Mouse (Mus musculus) kidney, embryonic 14.5 days (tissue): ENCODE measurements at regions not wholly inside any gene's neighbourhood (a gene's known extent, or its start where the extent isn't known, plus 50 kb on each side); places are given as distances from the start of the nearest gene placed in this dataset.

Experiments used
- ATAC-seq: fragments of 200-750 bp; cut with Nextera tagmentation; 2 replicates; pipeline ENCODE4 v1.8.0; 2017; ENCODE audit warnings: moderate number of reproducible peaks, mild to moderate bottlenecking, moderate TSS enrichment, moderate library complexity; ENCODE audit not compliant: low FRiP score, low TSS enrichment
- H3K27ac ChIP-seq: fragments of 300-500 bp; sonication (generic); 2 replicates; pipeline ENCODE4 v1.5.1; 2014; ENCODE audit warnings: low read depth, mild to moderate bottlenecking, low read length, moderate library complexity, mixed read lengths
- H3K27me3 ChIP-seq: fragments of 300-500 bp; sonication (generic); 2 replicates; pipeline ENCODE4 v1.6.1; 2014; ENCODE audit warnings: mild to moderate bottlenecking, low read length; ENCODE audit not compliant: control insufficient read depth, insufficient read depth
- H3K36me3 ChIP-seq: fragments of 300-500 bp; sonication (generic); 2 replicates; pipeline ENCODE4 v1.6.1; 2014; ENCODE audit warnings: low read length, mixed read lengths; ENCODE audit not compliant: control insufficient read depth, insufficient read depth
- H3K4me1 ChIP-seq: fragments of 300-500 bp; sonication (generic); 2 replicates; pipeline ENCODE4 v1.6.1; 2014; ENCODE audit warnings: low read length, mixed read lengths; ENCODE audit not compliant: control insufficient read depth, insufficient read depth
- H3K4me2 ChIP-seq: fragments of 300-500 bp; sonication (generic); replicated peaks from 2 replicates; pipeline ENCODE4 v1.6.1; 2014; ENCODE audit warnings: low read depth, mild to moderate bottlenecking, low read length
- H3K4me3 ChIP-seq: fragments of 300-500 bp; sonication (generic); 2 replicates; pipeline ENCODE4 v1.5.1; 2014; ENCODE audit warnings: mild to moderate bottlenecking, low read length
- H3K9ac ChIP-seq: fragments of 300-500 bp; sonication (generic); 2 replicates; pipeline ENCODE4 v1.6.1; 2014; ENCODE audit warnings: low read depth, mild to moderate bottlenecking, low read length, moderate library complexity
- H3K9me3 ChIP-seq: fragments of 300-500 bp; sonication (generic); 2 replicates; pipeline ENCODE4 v1.6.1; 2016; ENCODE audit warnings: low read length; ENCODE audit not compliant: control insufficient read depth
- WGBS: fragments of 180-500 bp; shearing (Covaris S2); extraction: QIAGEN DNeasy Blood & Tissue Kit; methylation state at CpG from one replicate; pipeline ENCODE4 v1.1.7; 2014; 5-methylcytosine and 5-hydroxymethylcytosine counted together

GRCm38 (mm10) chr1:77128411-77128810 lies 386.5 kb downstream of the Epha4 start:
- no peak overlapping the region for H3K4me3 ChIP-seq
- no peak overlapping the region for H3K27ac ChIP-seq
- no peaks in the 10 kb centered on the region for H3K27me3 ChIP-seq
- no peaks in the 10 kb centered on the region for H3K9me3 ChIP-seq
- no peak overlapping the region for H3K9ac ChIP-seq
- no peak overlapping the region for H3K4me2 ChIP-seq
- WGBS = 61% methylated on average over 3 of the region's 3 CpGs
- ATAC-seq = no peak
- no peaks in the 10 kb centered on the region for H3K4me1 ChIP-seq
- H3K36me3 ChIP-seq = no peaks in the 10 kb centered on the region

GRCm38 (mm10) chr1:77137663-77138062 lies 377.2 kb downstream of the Epha4 start:
- Histone ChIP-seq H3K4me2 (no peak overlapping the region), H3K4me1 (no peaks in the 10 kb centered on the region), H3K27me3 (no peaks in the 10 kb centered on the region), H3K27ac (no peak overlapping the region), H3K36me3 (no peaks in the 10 kb centered on the region), H3K9ac (no peak overlapping the region), H3K9me3 (no peaks in the 10 kb centered on the region), H3K4me3 (no peak overlapping the region)
- WGBS = 34% methylated on average over 6 of the region's 6 CpGs
- no peak for ATAC-seq

- no peak overlapping the region for H3K27ac ChIP-seq
- no peaks in the 10 kb centered on the region for H3K36me3 ChIP-seq
- no peaks in the 10 kb centered on the region for H3K4me1 ChIP-seq
- no peaks in the 10 kb centered on the region for H3K9me3 ChIP-seq
- no peak overlapping the region for H3K4me2 ChIP-seq
- ATAC-seq = no peak
- H3K4me3 ChIP-seq = no peak overlapping the region
- no peaks in the 10 kb centered on the region for H3K27me3 ChIP-seq
- H3K9ac ChIP-seq = no peak overlapping the region
- WGBS = 17% methylated on average over 7 of the region's 7 CpGs
These were observed 374.0 kb downstream of the Epha4 start for GRCm38 (mm10) chr1:77140906-77141305.

GRCm38 (mm10) chr1:77148052-77148451 lies 366.8 kb downstream of the Epha4 start:
- 95% methylated on average over 4 of the region's 4 CpGs for WGBS
- ATAC-seq = no peak
- Histone ChIP-seq H3K9me3 (no peaks in the 10 kb centered on the region), H3K27me3 (no peaks in the 10 kb centered on the region), H3K9ac (no peak overlapping the region), H3K4me1 (no peaks in the 10 kb centered on the region), H3K36me3 (no peaks in the 10 kb centered on the region), H3K4me3 (no peak overlapping the region), H3K27ac (no peak overlapping the region), H3K4me2 (no peak overlapping the region)

GRCm38 (mm10) chr1:77168316-77168715 lies 346.6 kb downstream of the Epha4 start:
- Histone ChIP-seq H3K4me3 (no peak overlapping the region), H3K36me3 (no peaks in the 10 kb centered on the region), H3K4me2 (no peak overlapping the region), H3K27ac (no peak overlapping the region), H3K4me1 (no peaks in the 10 kb centered on the region), H3K9ac (no peak overlapping the region), H3K9me3 (no peaks in the 10 kb centered on the region), H3K27me3 (no peaks in the 10 kb centered on the region)
- 59% methylated on average over 4 of the region's 4 CpGs for WGBS
- no peak for ATAC-seq

- WGBS = 83% methylated on average over 1 of the region's 1 CpGs
- H3K27ac ChIP-seq = no peak overlapping the region
- no peak overlapping the region for H3K9ac ChIP-seq
- no peaks in the 10 kb centered on the region for H3K4me1 ChIP-seq
- ATAC-seq = no peak
- H3K27me3 ChIP-seq = no peaks in the 10 kb centered on the region
- no peaks in the 10 kb centered on the region for H3K36me3 ChIP-seq
- no peak overlapping the region for H3K4me2 ChIP-seq
- H3K9me3 ChIP-seq = no peaks in the 10 kb centered on the region
- H3K4me3 ChIP-seq = no peak overlapping the region
These were observed 342.4 kb downstream of the Epha4 start for GRCm38 (mm10) chr1:77172463-77172862.

GRCm38 (mm10) chr1:77174801-77175200 lies 340.1 kb downstream of the Epha4 start:
- H3K27ac ChIP-seq = no peak overlapping the region
- no peak for ATAC-seq
- H3K9me3 ChIP-seq = no peaks in the 10 kb centered on the region
- 63% methylated on average over 4 of the region's 4 CpGs for WGBS
- no peak overlapping the region for H3K4me3 ChIP-seq
- H3K36me3 ChIP-seq = no peaks in the 10 kb centered on the region
- no peaks in the 10 kb centered on the region for H3K27me3 ChIP-seq
- no peaks in the 10 kb centered on the region for H3K4me1 ChIP-seq
- no peak overlapping the region for H3K9ac ChIP-seq
- H3K4me2 ChIP-seq = no peak overlapping the region

- 40% methylated on average over 3 of the region's 3 CpGs for WGBS
- Histone ChIP-seq H3K9me3 (no peaks in the 10 kb centered on the region), H3K4me3 (no peak overlapping the region), H3K9ac (no peak overlapping the region), H3K36me3 (no peaks in the 10 kb centered on the region), H3K4me2 (no peak overlapping the region), H3K27ac (no peak overlapping the region), H3K27me3 (no peaks in the 10 kb centered on the region), H3K4me1 (no peaks in the 10 kb centered on the region)
- ATAC-seq = no peak
These were observed 339.7 kb downstream of the Epha4 start for GRCm38 (mm10) chr1:77175214-77175613.

- no peak overlapping the region for H3K4me3 ChIP-seq
- WGBS = 95% methylated on average over 2 of the region's 2 CpGs
- no peaks in the 10 kb centered on the region for H3K36me3 ChIP-seq
- no peak overlapping the region for H3K4me2 ChIP-seq
- ATAC-seq = no peak
- H3K27me3 ChIP-seq = no peaks in the 10 kb centered on the region
- H3K4me1 ChIP-seq = no peaks in the 10 kb centered on the region
- no peaks in the 10 kb centered on the region for H3K9me3 ChIP-seq
- no peak overlapping the region for H3K27ac ChIP-seq
- H3K9ac ChIP-seq = no peak overlapping the region
These were observed 338.4 kb downstream of the Epha4 start for GRCm38 (mm10) chr1:77176516-77176915.

GRCm38 (mm10) chr1:77183965-77184364 lies 330.9 kb downstream of the Epha4 start:
- no peaks in the 10 kb centered on the region for H3K27me3 ChIP-seq
- H3K36me3 ChIP-seq = no peaks in the 10 kb centered on the region
- no peak for ATAC-seq
- H3K9ac ChIP-seq = no peak overlapping the region
- no peaks in the 10 kb centered on the region for H3K4me1 ChIP-seq
- WGBS = 86% methylated on average over 2 of the region's 2 CpGs
- no peak overlapping the region for H3K4me2 ChIP-seq
- H3K9me3 ChIP-seq = no peaks in the 10 kb centered on the region
- H3K27ac ChIP-seq = no peak overlapping the region
- no peak overlapping the region for H3K4me3 ChIP-seq
